Mouse (Mus musculus): ENCODE results near the gene Sit1.

- TF ChIP-seq CTCF (IDR thresholded peaks at IDR 0.05; ENCODE audit: control insufficient read depth, insufficient read depth, insufficient read length) (no peak), USF1 (IDR thresholded peaks at IDR 0.05; ENCODE audit: low read depth) (no peak), MYOG (IDR thresholded peaks at IDR 0.05; ENCODE audit: control insufficient read depth, extremely low read depth, insufficient read length) (no peak), MAX (IDR thresholded peaks at IDR 0.05) (no peak), CEBPB (IDR thresholded peaks at IDR 0.05; ENCODE audit: low read depth) (no peak)
These were observed 29.1 kb upstream of the Sit1 start for GRCm38 (mm10) chr4:43512653-43513052.

Data from C2C12 (cell line).